Mouse (Mus musculus) kidney, postnatal 25 days (tissue): ENCODE measurements at regions not wholly inside any gene's neighbourhood (a gene's known extent, or its start where the extent isn't known, plus 50 kb on each side); places are given as distances from the start of the nearest gene placed in this dataset.

Source experiments
- DNase-seq, 2 experiments: peaks; one replicate each; pipeline ENCODE4 v3.0.0; 2021; ENCODE audit warnings: mixed read lengths in 2 of 2

DNA sequence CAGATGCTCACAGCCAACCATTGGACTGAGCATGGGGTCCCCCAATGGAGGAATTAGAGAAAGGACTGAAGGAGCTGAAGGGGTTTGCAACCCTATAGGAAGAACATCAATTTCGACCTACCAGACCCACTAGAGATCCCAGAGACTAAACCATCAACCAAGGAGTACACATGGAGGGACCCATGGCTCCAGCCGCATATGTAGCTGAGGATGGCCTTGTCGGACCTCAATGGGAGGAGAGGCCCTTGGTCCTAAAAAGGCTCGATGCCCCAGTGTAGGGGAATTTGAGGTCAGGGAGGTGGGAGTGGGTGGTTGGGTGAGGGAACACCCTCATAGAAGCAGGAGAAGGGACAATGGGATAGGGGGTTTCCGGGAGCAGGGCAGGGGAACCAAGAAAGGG lies 180.6 kb downstream of the Qdpr start:
- DNase-seq: no peak

DNA sequence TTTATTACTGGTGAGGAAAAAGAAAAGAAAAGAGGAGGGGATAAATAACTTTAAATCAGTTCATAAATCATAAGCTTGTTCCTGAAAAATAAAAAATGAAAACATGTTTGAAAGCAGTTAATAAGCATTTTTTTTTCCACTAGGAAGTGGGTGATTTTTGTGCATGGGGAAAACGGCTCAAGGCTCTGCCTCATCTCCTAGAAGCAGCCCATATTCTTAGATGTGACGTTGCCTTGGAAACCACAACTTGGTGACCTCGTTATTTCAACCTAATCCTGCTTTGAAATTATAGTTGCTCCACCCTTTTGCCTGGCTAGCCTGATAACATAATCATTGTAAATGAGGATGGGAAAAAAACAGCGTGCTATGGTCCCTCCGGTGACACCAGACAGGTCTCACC lies 183.1 kb downstream of the Qdpr start:
- no peak for DNase-seq

DNA sequence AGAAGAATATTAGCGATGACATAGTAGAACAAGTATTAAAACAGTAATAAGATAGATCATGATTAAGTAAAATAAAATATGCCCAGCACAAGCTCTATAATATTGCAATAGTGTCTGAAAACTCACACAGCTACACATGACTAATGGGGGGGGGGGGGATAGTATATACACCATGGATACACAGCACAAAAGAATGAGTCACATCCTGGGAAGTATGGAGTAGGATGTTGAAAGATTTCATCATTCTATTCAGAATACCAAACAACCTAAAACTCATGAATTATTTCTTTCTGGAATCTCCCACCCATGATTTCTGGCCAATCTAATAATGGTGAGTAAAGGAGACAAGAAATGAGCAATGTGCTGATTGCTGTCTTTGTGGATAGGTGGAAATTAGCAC lies 191.6 kb downstream of the Qdpr start:
- DNase-seq: no peak

DNA sequence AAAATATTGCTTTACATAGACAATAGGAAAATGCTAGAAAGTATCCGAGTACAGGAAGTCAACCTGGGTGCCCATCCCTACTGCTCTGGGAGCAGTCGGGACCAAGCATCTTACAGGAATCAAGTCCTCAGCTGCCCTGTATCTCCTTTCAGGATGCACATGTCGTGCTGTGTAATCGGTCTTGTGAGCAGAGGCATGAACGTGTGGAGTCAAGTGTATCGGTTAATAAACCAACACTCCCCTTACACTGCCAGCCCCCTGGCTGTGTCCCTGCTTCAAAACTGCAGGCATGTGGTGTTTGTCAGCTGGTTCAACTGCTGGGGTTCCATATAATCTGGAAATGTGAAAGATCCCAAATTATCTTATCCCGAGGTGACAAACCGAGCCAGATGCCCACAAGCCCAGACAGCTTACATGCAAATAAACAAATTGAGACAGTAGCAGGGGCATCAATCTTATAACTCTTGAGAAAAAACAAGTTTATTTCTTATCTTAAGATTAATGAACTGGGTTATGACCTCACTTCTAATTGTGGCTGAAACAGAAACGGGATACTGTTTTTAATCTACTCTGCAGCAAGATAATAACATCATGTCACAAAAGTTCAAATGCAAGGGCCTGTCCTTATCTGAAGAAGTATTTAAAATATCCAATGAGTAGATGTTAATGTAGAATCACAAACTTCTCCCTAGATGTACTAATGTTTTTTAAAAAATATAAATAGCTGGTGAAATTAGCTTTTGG lies 193.6 kb downstream of the Qdpr start:
- DNase-seq: no peak

DNA sequence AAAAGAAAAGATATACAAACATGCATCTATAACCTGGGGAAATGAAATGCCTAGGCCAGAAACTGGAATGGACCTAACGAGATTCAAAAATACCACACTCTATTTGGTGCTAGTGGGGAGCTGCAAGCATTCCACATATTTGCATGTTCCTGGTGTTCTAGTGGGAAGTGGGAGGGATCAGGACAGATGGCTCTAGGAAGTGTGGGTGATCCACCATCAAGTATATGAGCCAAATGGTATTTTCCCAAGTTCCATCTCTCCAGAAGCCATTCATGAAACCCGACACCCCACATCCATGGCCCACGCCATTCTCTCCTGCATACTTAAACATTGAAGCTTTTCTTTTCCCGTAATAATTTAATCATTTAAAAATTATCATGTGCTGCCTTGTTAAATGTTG lies 218.2 kb downstream of the Qdpr start:
- no peak for DNase-seq

DNA sequence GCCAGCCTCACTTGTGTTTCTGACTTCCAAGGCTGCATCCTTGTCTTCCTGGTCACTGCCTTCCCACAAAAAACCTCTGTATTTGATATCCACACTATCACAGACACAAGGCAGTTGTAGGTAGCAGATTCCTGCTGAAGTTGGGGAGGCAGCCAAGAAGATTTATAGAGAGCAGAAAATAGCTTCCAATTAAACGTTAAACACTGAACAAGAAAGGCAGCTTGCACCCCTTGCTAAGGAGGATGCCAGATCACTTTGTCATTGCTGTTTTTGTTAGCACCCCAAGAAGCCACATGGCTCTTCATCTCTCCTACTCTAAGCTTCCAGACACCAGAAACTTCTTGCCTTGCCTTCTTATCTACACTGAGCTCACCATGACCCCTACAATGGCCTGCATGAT lies 219.9 kb downstream of the Qdpr start:
- no peak for DNase-seq

DNA sequence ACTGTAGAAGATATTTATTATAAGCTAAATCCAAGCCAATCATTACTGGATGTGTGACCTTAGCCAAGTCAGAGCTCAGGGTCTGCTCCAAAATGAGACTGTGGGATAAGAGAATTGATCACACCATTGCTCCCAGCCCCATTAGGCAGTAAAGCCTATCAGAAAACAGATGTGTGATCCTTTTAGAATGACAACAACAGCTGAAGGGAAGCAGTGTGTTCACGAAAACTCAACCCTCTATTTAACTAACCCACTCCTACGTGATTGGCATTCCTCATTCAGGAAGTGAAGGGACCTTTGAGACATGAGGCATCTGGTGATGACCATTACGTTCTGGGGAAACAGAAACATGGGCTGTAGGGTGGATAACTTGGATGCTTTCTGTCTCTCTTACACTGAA lies 220.6 kb downstream of the Qdpr start:
- DNase-seq: no peak

DNA sequence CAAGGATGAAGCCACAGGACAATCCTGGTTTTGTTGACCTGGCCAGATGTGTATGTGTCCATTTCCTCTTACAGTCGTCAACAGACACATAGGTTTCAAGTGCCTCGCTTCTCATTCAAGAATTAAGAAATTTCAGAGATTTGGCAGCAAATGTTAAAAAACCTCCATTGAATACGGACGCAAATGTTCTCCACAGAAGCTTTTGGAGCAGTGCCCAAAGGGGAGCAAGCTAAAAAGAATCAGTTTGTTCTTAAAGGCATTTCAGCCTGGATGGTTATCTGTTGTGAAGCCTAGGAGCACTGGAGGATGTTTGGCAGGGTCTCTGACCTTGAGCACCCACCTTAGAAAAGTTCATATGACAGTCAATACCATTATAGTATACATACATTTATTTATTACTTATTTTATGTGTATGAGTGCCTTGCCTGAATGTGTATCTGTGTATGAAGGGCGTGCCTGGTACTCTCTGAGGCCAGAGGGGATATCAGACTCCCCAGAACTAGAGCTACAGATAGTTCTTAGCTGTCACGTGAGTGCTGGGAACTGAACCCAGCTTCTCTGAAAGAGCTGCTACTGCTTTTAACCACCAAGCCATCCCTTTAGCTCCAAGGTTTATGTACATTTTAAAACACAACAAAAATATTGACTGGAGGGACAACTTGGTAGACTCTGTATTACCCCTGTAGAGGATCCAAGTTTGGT lies 221.7 kb downstream of the Qdpr start:
- DNase-seq: no peak

DNA sequence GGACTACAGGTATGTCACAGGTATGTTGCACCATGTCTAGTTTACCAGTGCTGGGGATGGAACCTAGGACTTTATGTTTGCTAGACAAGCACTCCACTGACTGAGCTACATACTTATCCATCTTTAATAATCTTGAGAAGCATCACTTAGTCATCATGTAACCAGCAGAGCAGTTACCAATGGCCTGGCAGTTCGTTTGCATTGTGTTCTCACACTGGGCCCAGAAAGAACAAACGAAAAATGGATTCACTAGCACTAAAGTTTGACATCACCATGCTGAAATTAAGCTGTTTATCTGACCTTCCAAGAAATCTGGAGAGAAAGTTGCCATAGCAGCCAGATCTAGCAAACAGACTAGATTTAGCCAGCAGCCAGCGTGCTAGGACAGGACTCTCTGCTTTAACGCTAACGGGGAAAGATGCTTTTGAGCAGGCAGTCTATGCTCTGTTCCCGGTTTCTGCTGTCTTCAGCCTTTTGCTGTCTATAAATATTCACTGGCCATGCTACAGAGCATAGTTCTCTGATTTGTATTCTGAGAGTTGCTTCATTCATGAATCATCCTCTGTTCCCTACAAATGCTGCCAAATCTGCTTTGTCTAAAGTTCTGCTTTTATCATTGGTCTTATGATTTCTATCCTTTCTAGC lies 229.6 kb downstream of the Qdpr start:
- DNase-seq: no peak

DNA sequence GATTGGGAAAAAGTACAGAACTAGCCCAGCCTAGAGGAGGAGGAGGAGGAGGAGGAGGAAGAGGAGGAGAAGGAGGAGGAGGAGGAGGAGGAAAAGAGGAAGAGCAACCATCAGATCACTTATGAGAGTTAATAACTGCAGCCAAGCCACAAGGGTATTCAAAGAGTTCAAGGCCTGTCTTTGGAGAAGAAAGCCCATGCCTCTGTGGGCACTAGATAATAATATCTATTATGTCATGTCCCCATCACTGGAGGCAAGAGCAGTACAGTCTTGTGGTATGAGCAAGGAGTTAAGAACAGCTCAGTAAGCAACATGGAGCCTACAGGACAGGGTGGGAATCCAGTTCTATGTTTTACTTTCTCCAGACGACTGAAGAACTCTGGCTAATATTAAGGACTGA lies 230.5 kb downstream of the Qdpr start:
- no peak for DNase-seq

DNA sequence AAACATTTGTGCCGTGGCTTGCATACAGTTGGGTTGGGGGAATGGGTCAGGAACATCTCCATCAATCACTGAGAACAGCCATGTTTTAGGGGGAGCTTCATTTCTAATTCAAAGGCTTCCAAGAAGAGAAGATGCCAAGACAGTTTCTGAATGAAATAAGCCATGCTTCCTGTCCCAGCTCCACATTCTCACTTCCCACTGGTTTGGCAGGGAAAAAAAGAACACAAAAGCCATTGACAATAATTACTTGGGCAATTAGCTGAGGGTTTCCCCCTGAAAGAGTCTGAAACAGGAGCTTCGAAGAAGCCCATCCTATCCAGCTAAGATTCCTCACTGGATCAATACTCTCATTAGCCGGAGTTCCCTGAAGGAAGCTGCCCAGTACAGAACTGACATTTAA lies 230.9 kb downstream of the Qdpr start:
- DNase-seq: no peak

DNA sequence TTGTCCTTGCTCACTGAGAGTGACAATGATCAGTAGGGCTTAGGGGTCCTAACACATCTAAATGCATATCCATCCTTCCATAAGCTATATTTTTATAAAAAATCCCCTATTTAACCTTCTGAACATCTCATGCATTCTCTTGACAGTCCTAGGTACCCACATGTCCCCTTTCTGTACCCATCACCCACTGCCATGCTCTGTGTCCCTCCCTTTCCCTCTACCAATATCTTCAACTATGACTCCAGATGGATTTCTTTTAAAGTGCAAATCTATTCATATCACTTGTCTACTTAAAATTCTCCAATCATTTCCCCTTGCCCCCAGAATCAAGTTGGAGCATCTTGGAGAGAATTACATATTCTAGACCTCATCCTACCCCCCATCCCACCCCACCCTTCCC lies 235.6 kb downstream of the Qdpr start:
- DNase-seq: no peak

DNA sequence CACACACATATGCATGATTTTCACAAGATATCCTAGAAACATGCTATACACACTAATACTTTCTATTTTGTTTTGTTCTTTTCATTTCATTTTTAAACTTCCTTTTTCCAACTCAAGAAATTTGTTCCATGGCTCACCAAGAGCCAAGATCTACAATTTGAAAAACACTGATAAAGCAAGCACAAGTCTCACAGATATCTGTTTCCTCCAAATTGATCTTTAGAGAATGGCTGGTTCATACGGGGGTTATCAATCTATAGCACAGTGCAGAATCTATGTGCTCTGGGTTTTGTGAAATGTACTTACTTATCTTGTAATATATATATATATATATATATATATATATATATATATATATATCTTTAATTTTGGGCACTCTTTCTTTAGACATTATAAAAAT lies 251.6 kb downstream of the Qdpr start:
- no peak for DNase-seq

DNA sequence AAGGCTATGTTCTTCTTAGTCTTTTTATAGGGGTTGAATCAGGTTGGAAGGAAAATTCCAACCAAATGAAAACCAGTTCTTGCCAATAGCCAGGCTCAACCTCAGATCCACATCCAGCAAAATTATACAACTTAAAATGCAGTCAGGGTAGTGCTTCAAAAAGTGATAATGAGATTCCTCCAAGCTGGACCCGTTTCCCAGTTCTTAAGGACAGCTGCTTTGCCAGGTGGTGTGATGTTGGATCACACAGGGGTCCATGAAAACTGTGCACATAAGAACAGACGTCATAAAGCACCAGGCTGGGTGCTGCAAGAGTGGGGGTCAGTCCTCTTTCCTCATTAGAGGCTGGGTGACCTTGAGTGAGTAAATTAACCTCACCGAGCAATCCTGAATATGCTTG lies 253.9 kb downstream of the Qdpr start:
- no peak for DNase-seq

DNA sequence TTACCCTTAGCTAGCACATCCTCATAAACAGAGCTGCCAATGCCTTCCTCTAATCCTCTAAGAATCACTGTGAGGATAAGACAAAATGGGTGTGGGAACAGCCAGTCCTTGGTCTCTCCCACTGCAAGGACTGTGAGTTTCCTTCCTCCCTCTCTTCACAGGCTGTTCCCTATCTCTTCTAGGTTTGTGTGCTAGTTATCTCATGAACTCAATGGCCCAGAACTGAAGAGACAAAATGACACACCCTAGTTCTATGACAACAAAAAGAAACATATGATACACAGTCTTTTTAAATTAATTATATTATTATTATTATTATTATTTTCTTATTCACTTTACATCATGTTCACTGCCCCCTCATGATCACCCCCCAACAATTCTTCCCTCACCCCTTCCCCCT lies 257.7 kb downstream of the Qdpr start:
- no peak for DNase-seq

DNA sequence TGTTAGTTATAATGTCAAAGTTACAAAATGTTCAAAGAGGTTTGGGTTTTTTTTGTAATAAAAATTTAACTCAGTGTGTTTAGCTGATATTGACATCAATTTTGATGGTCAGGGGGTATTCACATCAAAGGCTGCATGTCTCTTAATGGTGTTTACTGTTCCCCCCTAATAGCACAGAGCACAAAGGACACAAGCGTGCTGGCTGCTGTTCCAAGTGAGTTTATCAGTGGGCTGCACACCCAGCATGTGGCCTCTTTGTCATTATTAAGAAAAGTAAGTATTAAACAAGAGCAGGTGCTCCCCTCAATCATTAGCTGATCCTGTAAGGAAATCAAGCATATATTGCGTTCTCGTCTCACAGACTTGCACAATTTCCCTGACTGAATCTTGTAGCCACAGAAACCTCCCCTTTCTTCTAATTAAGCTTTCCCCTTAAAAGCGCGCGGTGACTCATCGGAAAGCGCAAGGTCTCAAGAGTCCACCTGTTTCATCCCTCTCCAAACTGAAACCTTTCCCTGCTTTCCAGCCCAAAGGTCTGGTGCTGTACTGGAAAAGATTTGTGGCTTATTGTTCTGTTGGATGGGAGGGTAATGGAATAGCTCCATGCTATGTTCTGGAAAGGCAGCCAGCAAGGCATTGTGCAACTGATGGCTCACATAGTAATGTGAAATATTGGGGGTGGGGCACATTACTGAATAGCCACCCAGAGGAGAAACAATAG lies 276.8 kb downstream of the Qdpr start:
- DNase-seq: no peak

DNA sequence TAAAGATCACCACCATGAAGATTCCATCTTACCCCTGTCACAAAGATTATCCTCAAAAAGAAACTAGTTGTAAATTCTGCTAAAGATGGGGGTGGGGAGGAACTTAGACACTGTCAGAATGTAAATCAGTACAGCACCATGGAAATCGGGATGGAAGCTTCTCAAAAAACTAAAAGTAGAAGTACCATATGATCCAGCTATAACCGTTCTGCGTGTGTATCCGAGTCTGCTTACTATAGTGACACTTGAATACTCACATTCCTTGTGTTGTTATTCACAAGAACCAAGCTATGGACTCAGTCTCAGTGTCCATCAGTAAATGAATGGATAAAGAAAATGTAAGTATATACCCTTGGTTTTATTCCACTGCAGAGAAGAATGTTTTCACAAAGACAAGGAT lies 290.8 kb downstream of the Qdpr start:
- no peak for DNase-seq

DNA sequence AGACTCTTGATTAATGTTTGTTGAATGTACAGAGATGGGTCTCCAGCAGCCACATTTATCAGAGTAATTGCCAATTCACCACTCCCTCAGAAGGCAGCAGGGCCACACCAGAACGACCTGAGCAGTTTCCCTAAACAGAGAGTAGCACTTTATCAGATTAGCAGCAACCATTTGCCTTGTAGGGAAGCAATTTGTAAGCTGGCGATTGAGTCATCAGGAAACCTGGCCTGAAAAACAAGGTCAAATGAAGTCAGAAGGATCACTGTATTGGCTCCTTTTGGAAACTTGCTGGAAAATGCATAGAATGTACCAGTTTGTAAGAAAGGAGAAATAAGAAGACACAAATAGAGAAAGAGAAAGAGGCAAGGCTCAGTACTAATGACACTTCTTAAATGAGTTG lies 295.1 kb downstream of the Qdpr start:
- no peak for DNase-seq

DNA sequence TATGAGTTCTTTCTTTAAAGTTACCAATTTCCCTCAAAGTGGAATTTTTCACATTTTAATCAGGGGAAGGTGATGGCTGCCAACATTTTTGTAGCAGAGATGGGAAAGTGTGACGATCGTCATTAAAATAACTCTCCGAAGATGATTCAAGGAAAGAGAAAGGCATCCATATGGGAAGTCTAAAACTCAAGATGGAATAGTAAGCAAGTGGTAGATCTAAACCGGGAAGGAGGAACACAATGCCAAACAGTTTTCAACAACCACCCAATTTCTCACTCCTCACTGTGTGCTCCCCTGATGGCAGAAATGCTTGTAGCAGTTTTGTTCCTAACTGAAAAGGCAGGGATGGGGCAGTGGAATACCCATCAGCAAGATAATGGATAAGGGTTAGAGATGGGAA lies 305.9 kb downstream of the Qdpr start:
- no peak for DNase-seq

DNA sequence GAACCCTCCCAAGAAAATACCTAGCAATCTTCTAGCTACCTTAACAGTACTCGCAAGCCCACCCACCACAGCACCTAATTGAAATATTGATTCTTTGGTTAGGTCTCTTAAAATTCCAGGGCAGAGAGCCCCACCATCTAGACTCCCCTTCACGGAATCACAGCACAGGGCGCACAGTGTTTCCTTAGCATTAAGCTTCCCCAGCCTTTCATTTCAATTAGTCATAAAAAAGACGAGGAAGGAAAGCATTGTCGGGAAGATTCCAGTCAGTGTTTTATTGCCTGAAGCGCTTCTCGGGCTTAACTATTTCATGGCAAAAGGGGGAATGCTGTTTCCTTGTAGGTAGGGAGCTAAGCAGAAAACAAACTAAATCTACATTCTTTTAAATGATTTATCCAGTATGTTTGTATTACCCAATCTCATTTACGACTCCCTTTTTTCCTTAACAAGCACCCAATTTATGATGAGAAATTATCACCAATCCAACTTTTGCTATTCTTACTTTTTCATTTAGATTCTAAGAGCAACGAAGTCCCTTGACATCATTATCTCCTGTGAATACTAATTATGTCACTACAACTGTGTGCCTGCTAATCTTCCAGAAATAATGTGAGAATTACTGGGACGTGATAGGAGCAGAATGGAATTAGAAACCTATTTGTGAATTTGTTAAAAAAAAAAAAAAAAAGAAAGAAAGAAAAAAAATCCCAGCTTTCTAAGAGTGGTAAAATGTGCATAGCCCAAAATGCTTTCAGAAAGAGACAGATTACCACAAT lies 312.6 kb downstream of the Qdpr start:
- no peak for DNase-seq

DNA sequence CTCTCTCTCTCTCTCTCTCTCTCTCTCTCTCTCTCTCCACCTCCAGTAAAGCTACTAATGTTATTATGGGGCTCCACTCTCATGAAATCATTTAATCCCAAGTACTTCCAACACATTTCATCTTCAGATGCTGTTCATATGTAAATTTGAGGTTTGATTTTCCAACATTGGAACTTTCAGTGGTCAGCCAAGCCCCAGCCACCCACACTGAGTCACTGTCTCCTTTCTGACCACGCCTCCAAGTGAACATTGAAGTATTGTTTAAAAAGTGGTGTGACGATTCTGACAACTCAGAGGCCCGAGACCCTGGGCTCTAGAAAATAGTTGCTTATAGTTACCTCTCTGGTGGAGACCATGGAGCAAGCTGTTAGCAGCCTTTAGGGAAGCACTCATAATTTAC lies 313.3 kb downstream of the Qdpr start:
- no peak for DNase-seq

DNA sequence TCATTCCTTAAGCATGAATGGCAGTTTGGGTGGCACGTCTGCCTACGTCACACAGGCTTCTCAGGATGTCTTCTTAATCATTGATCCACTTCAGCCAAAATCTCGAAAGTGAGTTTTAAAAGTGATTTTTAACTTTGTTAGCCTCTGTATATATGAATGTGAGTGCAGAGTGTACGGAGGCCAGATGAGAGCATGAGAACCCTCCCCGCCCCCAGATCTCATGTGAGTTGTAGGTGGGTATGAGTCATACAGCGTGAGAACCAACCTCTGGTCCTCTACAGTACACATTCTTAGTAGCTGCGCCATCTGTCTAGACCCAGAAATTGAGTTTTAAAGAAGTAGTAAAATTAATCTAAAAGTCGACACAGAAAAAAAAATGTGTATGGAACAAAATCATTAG lies 322.1 kb downstream of the Qdpr start:
- DNase-seq: no peak

DNA sequence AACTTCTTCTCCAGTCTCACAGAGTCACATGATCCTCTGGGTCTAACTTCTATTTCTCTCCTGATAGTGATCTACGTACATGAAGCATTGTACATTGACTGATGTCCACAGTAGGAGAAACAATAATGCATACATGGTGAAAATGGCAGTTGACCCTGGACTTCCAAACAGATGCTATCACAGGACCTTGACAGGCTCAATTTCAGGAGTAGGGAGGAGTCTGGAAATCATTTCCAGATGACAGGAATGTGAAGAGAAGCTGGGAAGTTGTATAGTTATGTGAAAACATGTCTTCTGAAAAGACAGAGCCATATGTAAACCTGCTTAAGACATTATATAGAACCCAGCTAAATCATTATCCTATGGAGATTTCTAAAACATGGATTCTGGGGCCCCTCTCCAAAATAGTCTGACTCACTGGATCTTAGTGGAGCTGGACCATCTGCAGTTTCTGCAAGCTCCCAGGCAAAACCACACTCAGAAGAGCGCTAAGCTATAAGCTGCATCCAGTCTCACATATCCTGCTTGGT lies 322.3 kb upstream of the Ldb2 start:
- no peak for DNase-seq
